Mouse (Mus musculus) T-helper 1 cell (primary cell): ENCODE results near the gene Gnb4.

Experiments used
- in situ Hi-C: fragments of 300-600 bp; cut with MboI, MseI; formaldehyde crosslinking; loops from one replicate; pipeline ENCODE4 v1.15.1; 2025; ENCODE audit warnings: high pct_unique_total_duplicates

Gene Gnb4

GRCm38 (mm10) chr3:32616331-32617052 lies at the start of gene Gnb4:
Gnb4 (minus strand) TSS chr3:32616585.
- in situ Hi-C loops: no loop called here

- in situ Hi-C loops: no loop called here
Measured at GRCm38 (mm10) chr3:32661556-32661930, 45.2 kb upstream of the Gnb4 start.

- in situ Hi-C loops: no loop called here
Measured at GRCm38 (mm10) chr3:32660831-32661555, 44.6 kb upstream of the Gnb4 start.

GRCm38 (mm10) chr3:32660276-32660675 lies 43.9 kb upstream of the Gnb4 start:
- in situ Hi-C loops: no loop called here

GRCm38 (mm10) chr3:32659506-32659905 lies 43.1 kb upstream of the Gnb4 start:
- in situ Hi-C loops: no loop called here

GRCm38 (mm10) chr3:32658821-32659220 lies 42.4 kb upstream of the Gnb4 start:
- in situ Hi-C loops: no loop called here

- in situ Hi-C loops: no loop called here
Measured at GRCm38 (mm10) chr3:32658401-32658800, 42.0 kb upstream of the Gnb4 start.

GRCm38 (mm10) chr3:32656398-32656994 lies 40.1 kb upstream of the Gnb4 start:
- in situ Hi-C loops: no loop called here

- in situ Hi-C loops: no loop called here
Measured at GRCm38 (mm10) chr3:32655994-32656393, 39.6 kb upstream of the Gnb4 start.

- in situ Hi-C loops: no loop called here
Measured at GRCm38 (mm10) chr3:32652739-32653138, 36.4 kb upstream of the Gnb4 start.

- in situ Hi-C loops: no loop called here
Measured at GRCm38 (mm10) chr3:32649284-32649683, 32.9 kb upstream of the Gnb4 start.

- in situ Hi-C loops: no loop called here
Measured at GRCm38 (mm10) chr3:32646918-32647317, 30.5 kb upstream of the Gnb4 start.

- in situ Hi-C loops: no loop called here
Measured at GRCm38 (mm10) chr3:32644751-32645150, 28.4 kb upstream of the Gnb4 start.

GRCm38 (mm10) chr3:32642116-32642515 lies 25.7 kb upstream of the Gnb4 start:
- in situ Hi-C loops: no loop called here

GRCm38 (mm10) chr3:32638240-32638639 lies 21.9 kb upstream of the Gnb4 start:
- in situ Hi-C loops: no loop called here

GRCm38 (mm10) chr3:32632760-32633264 lies 16.4 kb upstream of the Gnb4 start:
- in situ Hi-C loops: no loop called here

GRCm38 (mm10) chr3:32630210-32630609 lies 13.8 kb upstream of the Gnb4 start:
- in situ Hi-C loops: no loop called here

- in situ Hi-C loops: no loop called here
Measured at GRCm38 (mm10) chr3:32628141-32628540, 11.8 kb upstream of the Gnb4 start.

- in situ Hi-C loops: no loop called here
Measured at GRCm38 (mm10) chr3:32622106-32622505, 5.7 kb upstream of the Gnb4 start.

- in situ Hi-C loops: no loop called here
Measured at GRCm38 (mm10) chr3:32621658-32622057, 5.3 kb upstream of the Gnb4 start.

- in situ Hi-C loops: no loop called here
Measured at GRCm38 (mm10) chr3:32617053-32617642, 763 bp upstream of the Gnb4 start.

GRCm38 (mm10) chr3:32616006-32616330 lies 417 bp downstream of the Gnb4 start:
- in situ Hi-C loops: no loop called here
